Mouse (Mus musculus): Measurements from ENCODE around the gene Fam214b. TPM values are rescaled to one million over a fixed set of nuclear protein-coding genes. Genes with fewer than 3 reads are reported as not detected.

Fam214b gene
- polyA plus RNA-seq, 1 experiment = 15.6 TPM

DNA sequence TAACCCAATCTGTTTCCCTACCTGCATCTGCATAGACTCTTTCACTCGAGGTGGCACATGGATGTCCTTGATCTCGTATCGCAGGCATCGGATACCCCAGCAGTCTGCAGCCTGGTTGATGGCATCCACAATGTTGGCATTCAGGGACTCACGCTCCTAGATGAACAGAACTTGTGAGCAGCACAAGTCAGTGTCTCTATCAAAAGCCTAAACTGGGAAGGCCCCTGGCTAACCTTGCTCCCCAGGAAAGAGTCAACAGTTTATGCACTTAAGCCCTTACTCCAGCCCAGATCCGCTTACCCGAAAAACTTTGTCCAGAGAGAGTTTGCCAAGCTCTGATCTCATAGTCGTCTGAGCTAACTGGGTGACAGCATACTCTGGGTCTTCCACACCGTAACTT, 16.3 kb downstream of the Fam214b start:
- no peak for TF ChIP-seq GATA1 (IDR thresholded peaks at IDR 0.05; ENCODE audit: low read length)

DNA sequence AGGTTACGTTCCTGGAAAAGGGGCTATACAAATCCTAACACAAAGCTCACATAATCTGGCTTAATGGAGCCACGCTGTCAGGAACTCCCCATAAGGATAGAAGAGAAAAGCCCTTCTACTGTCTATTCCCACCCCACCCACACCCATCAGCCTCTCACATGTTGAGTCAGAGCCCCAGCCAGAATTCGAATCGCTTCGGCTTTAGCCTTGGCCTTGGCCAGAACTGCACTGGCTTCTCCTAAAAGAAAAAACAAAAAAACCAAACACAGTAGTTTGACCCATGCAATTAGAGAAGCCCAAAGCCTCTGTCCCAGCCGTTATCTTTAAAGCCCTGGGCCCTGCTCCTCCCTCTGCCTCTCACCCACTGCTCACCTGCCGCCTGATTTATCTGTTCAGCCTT, 16.9 kb downstream of the Fam214b start:
- no peak for TF ChIP-seq GATA1 (IDR thresholded peaks at IDR 0.05; ENCODE audit: low read length)

DNA sequence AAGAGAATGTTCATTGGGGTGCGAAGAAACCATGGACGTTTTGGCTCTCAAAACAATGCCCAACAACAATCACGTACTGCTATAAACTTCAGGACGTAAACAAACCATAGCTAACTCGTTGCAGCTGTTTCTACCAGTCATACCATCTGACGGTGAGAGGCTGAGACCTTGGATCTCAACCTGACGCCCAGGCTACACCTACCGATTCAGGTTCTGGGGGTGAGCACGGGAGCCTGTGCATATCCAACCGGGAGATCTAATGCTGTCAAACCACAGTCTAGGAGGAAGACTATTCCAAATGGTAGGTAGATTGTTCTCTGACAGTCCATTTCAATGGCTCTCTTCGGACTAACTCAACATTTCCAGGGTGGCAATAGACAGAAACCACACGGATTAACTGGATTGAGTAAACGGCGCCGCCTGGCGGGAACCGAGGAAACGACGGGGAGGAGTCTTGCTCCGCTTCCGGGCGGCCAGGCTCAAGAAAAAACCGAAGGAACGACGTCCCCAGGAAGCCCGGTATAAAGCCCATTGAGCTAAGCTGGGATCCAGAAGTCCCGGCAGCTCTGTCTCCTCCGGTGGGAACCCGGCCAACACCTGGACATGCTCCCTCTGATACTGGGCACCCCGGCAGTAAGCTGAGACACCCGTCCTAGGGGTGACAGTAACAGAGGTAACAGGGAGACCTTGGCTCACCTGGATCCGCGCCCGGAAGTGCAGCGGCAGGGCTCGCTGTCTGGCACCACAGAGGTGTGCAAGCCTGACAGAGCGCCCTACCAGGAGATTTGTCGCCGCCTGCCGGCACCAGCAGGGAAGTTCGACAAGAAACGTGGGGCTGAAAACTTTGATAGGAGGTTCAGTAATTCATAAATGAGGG, 20.7 kb downstream of the Fam214b start, which contains the start of gene Pigo:
Gene Pigo (minus strand): TSS at position 736 of the 877 bp plus-strand sequence.
- TF ChIP-seq GATA1 (IDR thresholded peaks at IDR 0.05; ENCODE audit: low read length) = no peak

DNA sequence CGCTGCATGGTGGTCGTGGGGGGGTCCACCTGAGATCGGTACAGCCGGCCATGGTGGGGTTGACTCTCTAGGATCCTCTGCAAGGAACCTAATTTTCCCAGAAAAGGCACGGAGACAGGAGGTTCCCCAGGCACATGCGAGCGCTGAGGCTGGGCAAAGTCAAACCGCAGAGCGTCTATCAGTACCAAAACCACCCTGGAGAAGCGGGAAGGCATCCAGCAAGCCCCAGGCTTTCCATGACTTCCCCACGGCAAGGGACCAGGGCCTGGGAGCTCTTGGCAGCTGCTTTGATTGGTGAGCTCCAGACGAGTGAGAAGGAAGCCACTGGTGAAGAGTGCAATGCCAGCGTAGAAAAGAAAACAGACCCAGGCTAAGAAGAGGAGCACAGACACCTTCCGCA, 21.3 kb downstream of the Fam214b start:
- TF ChIP-seq GATA1 (IDR thresholded peaks at IDR 0.05; ENCODE audit: low read length) = no peak

DNA sequence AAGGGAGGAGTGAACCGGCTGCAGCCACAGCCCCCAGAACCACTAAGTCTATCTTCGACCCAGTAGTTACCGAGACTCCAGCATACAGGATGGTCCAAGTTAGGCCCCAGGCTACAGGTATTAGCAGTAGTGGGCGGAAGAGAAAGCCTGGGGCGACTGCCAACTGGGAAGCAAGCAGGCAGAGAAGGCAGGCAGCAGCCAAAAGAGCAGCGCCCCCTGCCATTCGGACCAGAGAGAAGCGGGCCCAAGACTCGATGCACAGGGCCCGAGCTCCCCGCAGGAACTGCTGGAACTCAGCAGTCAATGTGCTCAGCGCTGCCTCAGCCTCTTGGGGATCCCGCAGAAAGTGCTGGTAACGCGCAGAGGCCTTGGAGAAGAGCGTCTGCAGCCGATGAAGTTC, 24.7 kb downstream of the Fam214b start:
- no peak for TF ChIP-seq GATA1 (IDR thresholded peaks at IDR 0.05; ENCODE audit: low read length)

DNA sequence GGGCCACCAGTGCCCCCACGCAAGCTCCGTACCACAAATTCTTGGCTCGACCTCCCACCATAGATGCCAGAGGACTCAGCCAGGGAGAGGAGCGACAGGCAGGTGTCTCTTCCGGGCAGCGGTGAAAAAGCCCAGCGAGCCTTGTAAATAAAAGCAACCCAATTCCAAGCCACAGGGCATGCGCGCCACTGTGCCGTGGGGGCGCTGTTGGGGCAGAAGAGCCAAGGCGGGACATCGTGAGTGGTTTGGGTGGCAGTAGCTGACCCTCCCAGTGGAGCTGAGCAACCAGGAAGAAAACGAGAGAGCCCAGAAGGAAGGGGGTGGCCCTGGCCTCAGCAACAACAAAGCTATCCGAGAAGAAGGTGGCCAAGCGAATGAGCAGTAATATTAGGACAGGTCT, 25.1 kb downstream of the Fam214b start:
- no peak for TF ChIP-seq GATA1 (IDR thresholded peaks at IDR 0.05; ENCODE audit: low read length)

DNA sequence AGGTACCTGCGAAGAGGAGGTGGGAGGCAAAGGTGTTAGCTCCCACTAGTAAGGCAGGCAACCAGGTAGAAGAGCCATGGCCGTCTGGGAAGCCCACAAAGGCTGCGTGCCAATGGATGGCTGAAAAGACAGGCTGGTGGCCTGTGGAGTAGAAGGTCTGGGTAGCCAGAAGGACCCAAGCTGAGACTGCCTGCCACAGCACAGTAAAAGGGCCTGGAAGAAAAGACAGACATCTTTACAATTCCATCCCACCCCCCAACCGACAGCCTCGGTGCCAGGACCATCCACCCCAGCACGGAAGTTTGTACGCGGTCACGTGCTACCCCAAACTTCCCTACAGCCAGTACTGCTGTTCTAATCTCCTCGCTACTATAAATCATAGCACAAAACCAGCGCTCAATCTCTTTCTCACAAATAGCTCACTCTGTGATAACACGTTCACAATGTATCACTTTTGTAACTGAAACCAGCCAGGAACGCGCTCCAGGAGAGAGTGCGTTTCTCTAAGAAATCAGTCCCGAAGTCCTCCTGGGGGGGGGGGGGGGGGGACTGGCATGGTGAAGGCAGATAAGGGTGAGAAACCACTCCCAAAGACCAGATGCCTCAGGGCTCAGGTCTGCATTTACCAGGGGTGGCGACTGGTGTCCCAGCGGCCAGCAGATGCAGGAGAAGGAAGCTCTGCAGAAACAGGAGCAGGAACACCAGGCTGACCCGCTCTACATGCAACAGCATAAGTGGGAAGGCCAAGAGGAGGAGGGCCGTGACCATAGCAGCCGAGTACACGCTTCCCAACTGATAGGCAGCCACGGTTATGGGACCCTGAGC, 26.2 kb downstream of the Fam214b start:
- no peak for TF ChIP-seq GATA1 (IDR thresholded peaks at IDR 0.05; ENCODE audit: low read length)

DNA sequence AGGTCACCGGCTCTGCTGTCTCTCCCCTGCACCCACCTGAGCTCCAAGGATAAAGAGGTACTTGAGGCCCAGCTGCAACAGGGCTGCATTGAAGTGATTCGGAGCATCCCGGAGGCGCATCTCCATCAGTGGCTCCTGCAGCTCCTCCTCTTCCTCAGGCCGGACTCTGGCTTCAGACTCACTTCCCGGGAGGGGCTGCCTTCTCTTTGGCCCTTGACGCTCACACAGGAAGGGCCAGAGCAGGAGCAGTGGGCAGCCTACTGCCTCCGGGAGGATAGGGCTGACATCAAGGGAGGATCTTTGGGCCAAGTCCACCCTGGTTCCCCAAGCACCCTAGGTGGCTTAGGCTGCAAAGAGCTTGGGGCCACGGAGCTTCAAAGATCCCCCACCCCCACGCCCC, 26.8 kb downstream of the Fam214b start:
- no peak for TF ChIP-seq GATA1 (IDR thresholded peaks at IDR 0.05; ENCODE audit: low read length)

DNA sequence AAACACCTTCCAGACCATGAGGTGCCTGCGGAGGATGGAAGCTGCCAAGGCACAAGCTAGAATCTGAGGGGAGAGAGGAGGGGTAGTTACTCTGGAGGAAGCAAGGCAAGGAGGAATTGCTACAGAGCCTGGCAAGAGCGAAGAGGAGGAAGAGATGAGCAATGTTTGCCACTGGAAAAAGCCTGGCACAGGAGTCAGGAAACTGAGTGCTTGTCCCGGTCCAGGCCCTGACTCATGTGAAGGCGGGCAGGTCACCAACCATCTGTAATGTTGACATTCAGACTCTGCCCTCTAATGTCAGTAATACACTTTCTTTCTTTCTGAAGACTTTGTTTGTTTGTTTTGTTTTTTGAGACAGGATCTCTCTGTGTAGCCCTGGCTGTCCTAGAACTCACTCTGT, 27.9 kb downstream of the Fam214b start:
- TF ChIP-seq GATA1 (IDR thresholded peaks at IDR 0.05; ENCODE audit: low read length) = no peak

DNA sequence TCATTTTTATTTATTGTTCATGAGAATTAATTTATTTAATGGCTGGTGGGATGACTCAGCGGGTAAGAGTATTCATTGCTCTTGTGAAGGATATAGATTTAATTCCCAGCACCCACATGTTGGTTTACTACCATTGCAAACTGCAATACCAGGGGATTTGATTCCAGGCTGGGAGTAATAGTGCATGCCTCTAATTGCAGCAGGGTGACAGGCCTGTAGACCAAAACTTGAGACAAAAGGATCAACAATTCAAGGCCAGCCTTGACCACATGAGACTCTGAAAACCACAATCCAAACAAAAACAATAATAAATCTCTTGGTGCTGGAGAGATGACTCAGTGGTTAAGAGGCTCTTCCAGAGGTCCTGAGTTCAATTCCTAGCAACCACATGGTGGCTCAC, 33.9 kb downstream of the Fam214b start:
- no peak for TF ChIP-seq GATA1 (IDR thresholded peaks at IDR 0.05; ENCODE audit: low read length)

DNA sequence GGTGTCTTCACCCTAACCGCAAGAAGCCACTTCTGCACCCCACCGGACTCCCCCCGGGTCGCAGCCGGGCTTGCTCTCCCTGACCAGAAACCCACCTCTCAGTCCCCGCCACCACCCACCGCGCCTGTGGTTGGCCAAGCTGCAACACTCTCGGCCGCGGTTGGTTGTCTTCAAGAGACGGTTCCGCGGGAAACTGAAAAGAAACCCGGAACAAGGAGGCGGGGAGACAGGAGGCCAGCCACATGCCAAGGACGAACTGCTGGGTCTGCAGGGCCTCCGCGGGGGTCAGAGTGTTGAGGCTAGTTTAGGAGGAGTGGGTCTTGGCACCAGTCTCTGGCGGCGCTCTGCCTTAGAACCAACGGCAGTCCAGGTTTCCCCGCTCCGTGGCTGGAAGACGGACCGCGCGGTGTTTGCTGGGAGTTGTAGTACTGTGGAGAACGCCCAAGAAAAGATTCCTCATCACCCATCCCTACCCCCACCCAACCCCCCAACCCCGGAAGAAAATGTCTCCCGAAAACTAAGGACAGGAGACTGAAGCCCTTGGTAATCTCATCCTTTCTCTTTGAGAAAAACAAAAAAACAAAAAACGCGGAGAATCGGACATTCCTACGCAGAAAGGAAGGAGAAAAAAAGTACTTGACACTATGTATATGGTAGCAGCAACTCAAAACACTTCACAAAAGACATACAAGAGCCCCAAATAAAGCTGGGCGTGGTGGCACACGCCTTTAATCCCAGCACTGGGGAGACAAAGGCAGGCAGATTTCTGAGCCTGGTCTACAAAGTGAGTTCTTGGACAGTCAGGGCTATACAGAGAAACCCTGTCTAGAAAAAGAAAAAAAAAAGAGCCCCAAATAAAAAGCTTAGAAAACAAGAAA, 35.6 kb downstream of the Fam214b start, which contains the start of gene Fancg:
Gene Fancg (minus strand): TSS at position 346 of the 878 bp plus-strand sequence.
- TF ChIP-seq GATA1 (IDR thresholded peaks at IDR 0.05; ENCODE audit: low read length) = no peak

DNA sequence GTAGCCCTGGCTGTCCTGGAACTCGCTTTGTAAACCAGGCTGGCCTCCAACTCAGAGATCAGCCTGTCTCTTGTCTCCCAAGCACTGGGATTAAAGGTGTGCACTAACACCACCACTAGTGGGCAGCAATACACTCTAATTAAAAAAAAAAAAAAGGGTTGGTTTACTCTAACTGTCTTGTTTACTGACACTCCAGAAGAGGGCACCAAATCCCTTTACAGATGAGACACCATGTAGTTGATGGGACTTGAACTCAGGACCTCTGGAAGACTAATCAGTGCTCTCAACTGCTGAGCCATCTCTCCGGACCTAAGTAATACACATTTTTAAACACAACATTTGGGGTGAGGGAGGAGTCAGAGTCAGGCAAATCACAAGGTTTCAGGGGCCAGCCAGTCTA, 40.3 kb downstream of the Fam214b start:
- no peak for TF ChIP-seq GATA1 (IDR thresholded peaks at IDR 0.05; ENCODE audit: low read length)

DNA sequence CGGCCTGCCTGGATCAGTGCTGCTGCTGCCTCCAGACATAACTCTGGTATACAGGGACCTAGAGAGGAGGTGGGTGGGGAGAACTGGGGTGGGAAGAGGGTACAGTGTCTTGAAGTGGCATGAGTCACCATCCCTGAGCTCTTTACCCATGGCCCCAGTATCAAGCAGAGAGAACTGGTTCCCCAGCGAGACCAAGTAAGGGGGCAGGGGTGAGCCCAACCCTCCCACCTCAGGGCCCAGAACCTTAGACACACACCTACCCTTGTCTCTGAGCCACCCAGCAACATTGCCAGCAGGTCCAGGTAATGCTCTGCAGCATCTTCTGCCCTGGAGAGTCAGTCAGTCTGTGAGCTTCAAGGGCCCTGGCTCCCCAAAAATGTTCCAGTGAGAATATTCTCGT, 41.1 kb downstream of the Fam214b start:
- no peak for TF ChIP-seq GATA1 (IDR thresholded peaks at IDR 0.05; ENCODE audit: low read length)

DNA sequence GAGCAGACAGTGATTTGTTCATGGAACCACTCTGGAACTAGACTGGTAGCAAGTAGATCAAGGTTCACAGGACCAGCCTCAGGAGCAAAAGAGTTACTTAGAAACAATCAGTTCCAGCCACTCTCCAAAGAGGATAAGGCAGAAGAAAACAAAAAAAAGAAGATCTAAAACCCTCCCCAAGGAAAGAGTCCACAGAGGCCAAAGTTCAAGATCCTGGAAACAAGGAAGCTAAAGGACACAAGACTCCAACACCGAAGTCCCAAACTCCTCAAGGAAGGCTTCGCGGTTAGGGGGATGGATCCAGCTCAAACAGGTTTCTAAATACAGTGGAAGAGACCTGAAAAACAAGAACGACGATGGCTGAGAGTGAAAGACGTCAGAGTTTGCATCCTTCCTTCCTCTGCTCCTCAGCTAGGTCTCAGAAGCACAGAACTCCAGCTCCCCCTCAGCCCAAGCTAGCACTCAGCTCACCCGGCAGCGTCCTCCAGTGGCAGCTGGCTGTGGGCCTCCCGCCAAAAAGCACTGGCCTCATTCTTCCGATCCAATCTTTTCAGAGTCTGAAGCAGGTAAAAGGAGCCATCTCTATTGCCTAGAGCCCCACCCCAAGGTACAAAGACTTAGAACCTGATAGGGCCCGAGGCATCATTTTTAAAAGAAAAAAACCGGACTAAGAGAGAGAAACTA, 43.1 kb downstream of the Fam214b start:
- TF ChIP-seq GATA1 (IDR thresholded peaks at IDR 0.05; ENCODE audit: low read length) = no peak

DNA sequence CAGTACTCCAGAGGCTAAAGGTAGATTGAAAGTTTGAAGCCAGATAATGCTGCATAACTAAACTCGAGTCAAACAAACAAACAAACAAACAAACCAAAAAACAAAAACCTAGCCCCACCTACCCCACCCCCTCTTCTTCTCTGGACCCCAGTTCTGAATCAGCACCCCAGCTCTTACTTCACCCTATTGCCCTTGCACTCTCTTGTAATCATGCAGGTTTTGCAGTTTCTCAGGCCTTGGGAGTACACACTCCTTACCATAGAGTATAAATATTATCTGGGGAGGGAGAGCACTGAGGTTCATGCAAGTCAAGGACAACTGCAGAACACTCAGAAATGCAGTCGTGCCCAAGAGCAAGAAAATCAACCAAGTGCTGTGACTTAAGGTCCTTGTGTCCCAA, 44.7 kb downstream of the Fam214b start:
- no peak for TF ChIP-seq GATA1 (IDR thresholded peaks at IDR 0.05; ENCODE audit: low read length)
